In genomic region chr12:106535628-106536288, GRCm38 (mm10) we compare ENCODE assay signal across 20 mouse cellular contexts.
DNase-seq lines count a peak whose midpoint lies in the region; ATAC-seq and TF ChIP-seq lines count a peak whose summit lies in the region.
"Had no signal": no experiment of that assay in that cellular context is flagged by ENCODE, and none has a peak within 500 bp of the region (broad histone marks: within the 10 kb centered on the region; RNA-seq: fewer than 3 reads in every experiment).

No protein-coding gene starts in this region.

- 0 out of 2 replicates have a peak, but pooled peaks have one; percentile 16 for ATAC-seq in midbrain, embryonic 12.5 days (ENCODE audit: low FRiP score, low read depth)
- no peak for ATAC-seq in midbrain, embryonic 15.5 days (replicated peaks)
- ATAC-seq in forebrain, embryonic 13.5 days: peak; percentile 95
- peak; percentile 85 for ATAC-seq in hindbrain, embryonic 12.5 days (ENCODE audit: low FRiP score)
- no peak for ATAC-seq in liver, embryonic 11.5 days (replicated peaks; ENCODE audit: low FRiP score)
- ATAC-seq: intestine, embryonic 15.5 days; lung, postnatal 0 days had no signal

- H3K9ac ChIP-seq in midbrain, embryonic 12.5 days (replicated peaks): no peak overlapping the region
- H3K9ac ChIP-seq in midbrain, embryonic 15.5 days: no peak overlapping the region
- no peak overlapping the region for H3K9ac ChIP-seq in ES-E14 (ENCODE audit: insufficient read depth, low read depth, low read length, poor library complexity, severe bottlenecking)
- H3K9ac ChIP-seq in forebrain, embryonic 13.5 days: no peak overlapping the region
- no peak overlapping the region for H3K9ac ChIP-seq in hindbrain, embryonic 12.5 days
- no peak overlapping the region for H3K9ac ChIP-seq in liver, embryonic 11.5 days (ENCODE audit: low read depth, low read length)
- H3K9ac ChIP-seq: embryonic facial prominence, embryonic 12.5 days; intestine, embryonic 15.5 days; kidney, embryonic 15.5 days; limb, embryonic 15.5 days had no signal

- WGBS in midbrain, embryonic 12.5 days: 38% methylated on average over 8 of the region's 8 CpGs
- WGBS in midbrain, embryonic 15.5 days: 39% methylated on average over 8 of the region's 8 CpGs
- WGBS in forebrain, embryonic 13.5 days: 15% methylated on average over 8 of the region's 8 CpGs
- 24% methylated on average over 8 of the region's 8 CpGs for WGBS in hindbrain, embryonic 12.5 days
- WGBS in liver, embryonic 11.5 days: 24% methylated on average over 8 of the region's 8 CpGs

- H3K4me2 ChIP-seq in midbrain, embryonic 12.5 days (replicated peaks): no peak overlapping the region
- no peak overlapping the region for H3K4me2 ChIP-seq in midbrain, embryonic 15.5 days
- H3K4me2 ChIP-seq in forebrain, embryonic 13.5 days: peak overlapping the region; percentile 27
- 0 out of 2 replicates have a peak overlapping the region, but pooled peaks have one; percentile 15 for H3K4me2 ChIP-seq in hindbrain, embryonic 12.5 days (replicated peaks)
- no peak overlapping the region for H3K4me2 ChIP-seq in liver, embryonic 11.5 days
- H3K4me2 ChIP-seq: embryonic facial prominence, embryonic 12.5 days; intestine, embryonic 15.5 days; kidney, embryonic 15.5 days; limb, embryonic 15.5 days had no signal

- H3K4me1 ChIP-seq in midbrain, embryonic 12.5 days: peaks cover 16% of the 10 kb centered on the region; the same call in 1 of the 2 replicates
- peaks cover 12% of the 10 kb centered on the region for H3K4me1 ChIP-seq in midbrain, embryonic 15.5 days
- peaks cover 0 to 4% of the 10 kb centered on the region in 2 experiments; a peak in 1 of 4 replicates for H3K4me1 ChIP-seq in ES-E14 (ENCODE audit: control insufficient read depth in 2 of 2, insufficient read depth in 2 of 2, low read length in 2 of 2, poor library complexity in 1 of 2)
- peaks cover 20% of the 10 kb centered on the region for H3K4me1 ChIP-seq in forebrain, embryonic 13.5 days
- H3K4me1 ChIP-seq in hindbrain, embryonic 12.5 days: peaks cover 7% of the 10 kb centered on the region; the same call in 1 of the 2 replicates
- no peaks in the 10 kb centered on the region for H3K4me1 ChIP-seq in liver, embryonic 11.5 days (replicated peaks; ENCODE audit: control insufficient read depth, insufficient read depth, low read length)
- H3K4me1 ChIP-seq: intestine, embryonic 15.5 days; limb, embryonic 15.5 days had no signal

- in situ Hi-C loops in ES-E14 (cut with MboI; ENCODE audit: low sequenced_read_pairs in 2 of 2, unreplicated experiment in 2 of 2): no loop called here

- H3K27me3 ChIP-seq in midbrain, embryonic 12.5 days: peaks cover 4% of the 10 kb centered on the region; the same call in 1 of the 2 replicates
- no peaks in the 10 kb centered on the region; the same call in 1 of the 2 replicates for H3K27me3 ChIP-seq in midbrain, embryonic 15.5 days (replicated peaks)
- H3K27me3 ChIP-seq in forebrain, embryonic 13.5 days: no peaks in the 10 kb centered on the region
- H3K27me3 ChIP-seq in hindbrain, embryonic 12.5 days: peaks cover 21% of the 10 kb centered on the region
- peaks cover 3% of the 10 kb centered on the region; the same call in 1 of the 2 replicates for H3K27me3 ChIP-seq in liver, embryonic 11.5 days (replicated peaks; ENCODE audit: control insufficient read depth, insufficient read depth, low read length)
- H3K27me3 ChIP-seq: embryonic facial prominence, embryonic 12.5 days; intestine, embryonic 15.5 days; limb, embryonic 15.5 days had no signal

- no peak for DNase-seq in ES-E14 (ENCODE audit: low read depth, low spot score)
- no peak for DNase-seq in liver, embryonic 11.5 days (ENCODE audit: low spot score)
- DNase-seq in frontal cortex, postnatal 10 days (ENCODE audit: low spot score in 2 of 2): no peak
- DNase-seq in ovary, adult 18-20 months (ENCODE audit: low spot score): no peak
- DNase-seq: adrenal gland, adult 2 months; cerebellum, adult 8-10 months; gastrocnemius, postnatal 14 days; heart, adult 2 months; heart, postnatal 4 days; right cerebral cortex, adult 18-20 months had no signal

- H3K27ac ChIP-seq in midbrain, embryonic 12.5 days (replicated peaks): no peak overlapping the region
- H3K27ac ChIP-seq in midbrain, embryonic 15.5 days: no peak overlapping the region
- no peak overlapping the region for H3K27ac ChIP-seq in ES-E14 (ENCODE audit: insufficient read depth, low read depth, low read length, poor library complexity, severe bottlenecking)
- H3K27ac ChIP-seq in forebrain, embryonic 13.5 days: peak overlapping the region; percentile 76
- no peak overlapping the region for H3K27ac ChIP-seq in hindbrain, embryonic 12.5 days
- no peak overlapping the region for H3K27ac ChIP-seq in liver, embryonic 11.5 days (ENCODE audit: low read depth, low read length)
- H3K27ac ChIP-seq: embryonic facial prominence, embryonic 12.5 days; heart, adult 2 months; intestine, embryonic 15.5 days; kidney, embryonic 15.5 days; limb, embryonic 15.5 days had no signal

- no peak overlapping the region for H3K4me3 ChIP-seq in midbrain, embryonic 12.5 days
- H3K4me3 ChIP-seq in midbrain, embryonic 15.5 days: no peak overlapping the region
- H3K4me3 ChIP-seq in ES-E14 (ENCODE audit: insufficient read depth in 1 of 2, low read depth in 1 of 2, low read length in 2 of 2, poor library complexity in 1 of 2, severe bottlenecking in 1 of 2): no peak overlapping the region
- H3K4me3 ChIP-seq in forebrain, embryonic 13.5 days: no peak overlapping the region
- H3K4me3 ChIP-seq in hindbrain, embryonic 12.5 days: no peak overlapping the region
- no peak overlapping the region for H3K4me3 ChIP-seq in liver, embryonic 11.5 days (ENCODE audit: low read depth, low read length)
- H3K4me3 ChIP-seq: embryonic facial prominence, embryonic 12.5 days; erythroblast, embryonic 14.5 days; heart, adult 2 months; intestine, embryonic 15.5 days; kidney, embryonic 15.5 days; limb, embryonic 15.5 days had no signal

- H3K36me3 ChIP-seq in midbrain, embryonic 12.5 days: no peaks in the 10 kb centered on the region
- H3K36me3 ChIP-seq in midbrain, embryonic 15.5 days (replicated peaks): no peaks in the 10 kb centered on the region
- no peaks in the 10 kb centered on the region for H3K36me3 ChIP-seq in ES-E14 (ENCODE audit: control insufficient read depth, insufficient read depth, low read length, poor library complexity, severe bottlenecking)
- H3K36me3 ChIP-seq in forebrain, embryonic 13.5 days (ENCODE audit: poor library complexity, severe bottlenecking): no peaks in the 10 kb centered on the region
- H3K36me3 ChIP-seq in hindbrain, embryonic 12.5 days: no peaks in the 10 kb centered on the region
- no peaks in the 10 kb centered on the region for H3K36me3 ChIP-seq in liver, embryonic 11.5 days (ENCODE audit: control insufficient read depth, insufficient read depth, low read length)
- H3K36me3 ChIP-seq: embryonic facial prominence, embryonic 12.5 days; intestine, embryonic 15.5 days; kidney, embryonic 15.5 days; limb, embryonic 15.5 days had no signal

- H3K9me3 ChIP-seq in midbrain, embryonic 12.5 days: no peaks in the 10 kb centered on the region
- H3K9me3 ChIP-seq in midbrain, embryonic 15.5 days: no peaks in the 10 kb centered on the region
- H3K9me3 ChIP-seq in ES-E14 (ENCODE audit: control insufficient read depth, insufficient read depth, low read depth, low read length): no peaks in the 10 kb centered on the region
- H3K9me3 ChIP-seq in forebrain, embryonic 13.5 days (replicated peaks): no peaks in the 10 kb centered on the region; the same call in 1 of the 2 replicates
- 0 out of 2 replicates have a peak, but pooled peaks cover 4% of the 10 kb centered on the region for H3K9me3 ChIP-seq in hindbrain, embryonic 12.5 days (replicated peaks)
- no peaks in the 10 kb centered on the region for H3K9me3 ChIP-seq in liver, embryonic 11.5 days (ENCODE audit: control insufficient read depth, low read length)
- H3K9me3 ChIP-seq: intestine, embryonic 15.5 days; kidney, embryonic 15.5 days; limb, embryonic 15.5 days had no signal

TF ChIP-seq in ES-E14, 5 proteins besides CTCF, POLR2A, EP300 and RAD21:
- no peak for TF ChIP-seq CHD2 (IDR thresholded peaks at IDR 0.05; ENCODE audit: low read depth, low read length)
- peak; percentile 67; the same call in 1 of the 2 replicates for TF ChIP-seq ZNF384 (IDR thresholded peaks at IDR 0.05; ENCODE audit: low read depth, low read length)

Comparison
In these comparisons a context has a peak if more than half of its experiments do, and no peak if none do; other contexts are left out.
1. ATAC-seq: peak in midbrain, embryonic 12.5 days (single experiment), forebrain, embryonic 13.5 days (single experiment) and hindbrain, embryonic 12.5 days (single experiment); none in midbrain, embryonic 15.5 days (single experiment) and liver, embryonic 11.5 days (single experiment).
2. H3K4me2 ChIP-seq: peak in forebrain, embryonic 13.5 days (single experiment) and hindbrain, embryonic 12.5 days (single experiment); none in midbrain, embryonic 12.5 days (single experiment), midbrain, embryonic 15.5 days (single experiment) and liver, embryonic 11.5 days (single experiment).